Mouse (Mus musculus): ENCODE results near the gene Mthfr. TPM values are rescaled to one million over a fixed set of nuclear protein-coding genes. Genes with fewer than 3 reads are reported as not detected.

Mthfr gene
- polyA plus RNA-seq, 1 experiment from 2014 or later = 9.8 TPM

DNA sequence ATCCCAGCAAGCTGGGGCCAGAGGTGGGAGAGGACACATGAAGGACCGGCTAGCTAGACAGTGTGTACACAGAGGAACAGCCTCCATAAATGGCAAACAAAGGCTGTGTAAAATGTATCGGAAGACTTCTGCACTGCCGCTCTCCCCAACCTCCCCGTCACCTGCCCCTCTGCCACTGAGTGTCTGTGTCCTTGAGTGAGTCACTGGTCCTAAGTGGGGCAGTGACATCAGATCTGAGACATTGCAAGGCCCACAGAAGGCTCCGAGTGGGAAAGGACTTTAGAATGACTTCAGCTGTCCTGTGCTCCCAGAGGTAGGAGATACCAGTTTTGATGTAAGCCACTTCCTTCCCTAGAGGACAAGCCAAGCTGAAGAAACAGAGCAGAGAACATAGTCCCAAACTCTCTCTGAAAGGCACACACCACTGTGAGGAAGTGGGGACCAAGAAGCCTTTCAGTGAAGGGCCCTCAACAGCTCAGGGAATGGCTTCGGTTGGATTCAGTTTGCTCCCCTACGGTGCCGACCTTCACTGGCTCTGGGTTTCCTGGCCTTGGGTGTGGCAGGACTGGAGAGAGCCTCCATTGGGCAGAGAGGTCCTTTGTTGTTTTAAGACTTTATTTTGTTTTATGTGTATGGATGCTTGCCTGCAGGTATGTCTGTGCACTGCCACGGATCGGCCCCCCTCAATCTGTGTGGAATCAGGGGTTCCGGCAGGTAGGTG lies 53.8 kb downstream of the Mthfr start:
- H3K36me3 ChIP-seq (replicated peaks) = no peaks in the 10 kb centered on the region
- H3K27me3 ChIP-seq = no peaks in the 10 kb centered on the region
- H3K4me3 ChIP-seq (replicated peaks) = no peak overlapping the region
- peaks cover 7% of the 10 kb centered on the region for H3K4me1 ChIP-seq (replicated peaks)
- WGBS (ENCODE audit: insufficient replicate concordance) = 74% methylated on average over 11 of the region's 11 CpGs
- no peak overlapping the region for H3K27ac ChIP-seq (replicated peaks)
- ATAC-seq (ENCODE audit: insufficient read depth) = no peak
- H3K4me2 ChIP-seq = no peak overlapping the region
- no peak overlapping the region for H3K9ac ChIP-seq
- H3K9me3 ChIP-seq (replicated peaks) = no peaks in the 10 kb centered on the region

- Histone ChIP-seq H3K9me3 (replicated peaks) (no peaks in the 10 kb centered on the region), H3K4me1 (replicated peaks) (no peaks in the 10 kb centered on the region), H3K4me3 (replicated peaks) (no peak overlapping the region), H3K27me3 (no peaks in the 10 kb centered on the region), H3K27ac (replicated peaks) (no peak overlapping the region), H3K36me3 (replicated peaks) (no peaks in the 10 kb centered on the region), H3K4me2 (no peak overlapping the region), H3K9ac (no peak overlapping the region)
- 65% methylated on average over 5 of the region's 5 CpGs for WGBS (ENCODE audit: insufficient replicate concordance)
- no peak for ATAC-seq (ENCODE audit: insufficient read depth)
These were observed 55.3 kb downstream of the Mthfr start for GRCm38 (mm10) chr4:148094161-148094560.

- H3K4me1 ChIP-seq (replicated peaks) = no peaks in the 10 kb centered on the region
- no peak overlapping the region for H3K9ac ChIP-seq
- no peaks in the 10 kb centered on the region for H3K9me3 ChIP-seq (replicated peaks)
- no peaks in the 10 kb centered on the region for H3K36me3 ChIP-seq (replicated peaks)
- WGBS (ENCODE audit: insufficient replicate concordance) = 63% methylated on average over 4 of the region's 4 CpGs
- no peak overlapping the region for H3K4me3 ChIP-seq (replicated peaks)
- no peak for ATAC-seq (ENCODE audit: insufficient read depth)
- H3K27ac ChIP-seq (replicated peaks) = no peak overlapping the region
- no peaks in the 10 kb centered on the region for H3K27me3 ChIP-seq
- no peak overlapping the region for H3K4me2 ChIP-seq
These were observed 56.2 kb downstream of the Mthfr start for GRCm38 (mm10) chr4:148095081-148095480.

DNA sequence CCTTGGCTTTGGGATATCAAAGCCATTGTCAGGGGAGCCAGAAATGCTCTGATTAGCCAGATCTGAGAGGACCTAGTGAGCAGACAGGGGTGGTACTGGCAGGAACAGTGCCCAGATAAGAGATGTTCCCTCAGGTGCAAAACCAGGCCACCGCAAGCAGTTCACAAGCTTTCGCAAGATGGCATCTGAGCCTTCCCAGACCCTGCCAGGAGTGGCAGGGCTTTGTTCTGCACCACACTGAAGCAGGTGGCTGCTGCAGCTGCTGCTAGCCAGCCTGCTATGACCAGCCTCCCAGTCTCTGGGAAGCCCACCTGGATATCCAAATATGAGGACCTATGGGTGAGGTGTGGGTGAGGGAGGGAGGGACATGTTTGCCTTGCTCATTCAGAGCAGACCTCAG lies 59.1 kb downstream of the Mthfr start:
- no peaks in the 10 kb centered on the region for H3K27me3 ChIP-seq
- 64% methylated on average over 2 of the region's 2 CpGs for WGBS (ENCODE audit: insufficient replicate concordance)

DNA sequence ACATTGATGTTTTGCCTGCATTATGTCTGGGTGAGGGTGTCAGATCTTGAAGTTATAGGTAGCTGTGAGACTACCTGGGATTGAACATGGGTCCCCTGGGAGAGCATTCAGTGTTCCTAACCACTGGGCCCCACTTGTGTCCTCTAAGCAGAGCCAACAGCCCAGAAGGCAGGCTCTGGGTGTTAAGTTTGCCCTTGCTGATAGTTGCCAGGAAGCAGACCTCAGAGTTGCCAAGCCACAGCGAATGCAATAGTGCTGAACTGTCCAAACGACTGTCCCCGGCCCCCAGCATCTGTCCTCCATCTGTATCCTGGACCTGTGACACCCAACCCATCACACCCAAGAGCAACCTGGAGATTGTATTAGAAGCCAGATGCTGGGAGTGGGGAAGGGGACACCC lies 59.8 kb downstream of the Mthfr start:
- WGBS (ENCODE audit: insufficient replicate concordance) = 50% methylated on average over 3 of the region's 3 CpGs
- Histone ChIP-seq H3K27me3 (no peaks in the 10 kb centered on the region), H3K36me3 (replicated peaks) (no peaks in the 10 kb centered on the region), H3K9me3 (replicated peaks) (no peaks in the 10 kb centered on the region), H3K9ac (no peak overlapping the region), H3K4me2 (no peak overlapping the region), H3K4me3 (replicated peaks) (no peak overlapping the region), H3K27ac (replicated peaks) (no peak overlapping the region), H3K4me1 (replicated peaks) (no peaks in the 10 kb centered on the region)
- no peak for ATAC-seq (ENCODE audit: insufficient read depth)

More for the DNA sequence above, 59.1 kb downstream of the Mthfr start:
- Histone ChIP-seq H3K4me1 (replicated peaks) (no peaks in the 10 kb centered on the region), H3K4me2 (no peak overlapping the region), H3K4me3 (replicated peaks) (no peak overlapping the region), H3K9ac (no peak overlapping the region), H3K36me3 (replicated peaks) (no peaks in the 10 kb centered on the region), H3K9me3 (replicated peaks) (no peaks in the 10 kb centered on the region), H3K27ac (replicated peaks) (no peak overlapping the region)
- ATAC-seq (ENCODE audit: insufficient read depth) = no peak

GRCm38 (mm10) chr4:148101801-148102527 lies 63.1 kb downstream of the Mthfr start:
- Histone ChIP-seq H3K27ac (replicated peaks) (no peak overlapping the region), H3K36me3 (replicated peaks) (no peaks in the 10 kb centered on the region), H3K4me1 (replicated peaks) (no peaks in the 10 kb centered on the region), H3K27me3 (0 out of 2 replicates have a peak, but pooled peaks cover 2% of the 10 kb centered on the region), H3K4me3 (replicated peaks) (no peak overlapping the region), H3K4me2 (peak overlapping the region; percentile 52), H3K9me3 (replicated peaks) (no peaks in the 10 kb centered on the region), H3K9ac (no peak overlapping the region)
- 14% methylated on average over 29 of the region's 29 CpGs for WGBS (ENCODE audit: insufficient replicate concordance)
- 0 out of 2 replicates have a peak, but pooled peaks have one; percentile 23 for ATAC-seq (ENCODE audit: insufficient read depth)

- Histone ChIP-seq H3K27ac (replicated peaks) (no peak overlapping the region), H3K9ac (no peak overlapping the region), H3K27me3 (peaks cover 22% of the 10 kb centered on the region), H3K9me3 (replicated peaks) (no peaks in the 10 kb centered on the region), H3K4me3 (replicated peaks) (no peak overlapping the region), H3K36me3 (replicated peaks) (no peaks in the 10 kb centered on the region), H3K4me1 (replicated peaks) (no peaks in the 10 kb centered on the region), H3K4me2 (no peak overlapping the region)
- no peak for ATAC-seq (ENCODE audit: insufficient read depth)
- 64% methylated on average over 3 of the region's 3 CpGs for WGBS (ENCODE audit: insufficient replicate concordance)
These were observed 65.3 kb downstream of the Mthfr start for GRCm38 (mm10) chr4:148104146-148104545.

- no peaks in the 10 kb centered on the region for H3K9me3 ChIP-seq (replicated peaks)
- H3K9ac ChIP-seq = no peak overlapping the region
- H3K27me3 ChIP-seq = peaks cover 30% of the 10 kb centered on the region
- 48% methylated on average over 22 of the region's 22 CpGs for WGBS (ENCODE audit: insufficient replicate concordance)
- H3K4me3 ChIP-seq (replicated peaks) = no peak overlapping the region
- no peak; the same call in 1 of the 2 replicates for ATAC-seq (ENCODE audit: insufficient read depth)
- H3K36me3 ChIP-seq (replicated peaks) = no peaks in the 10 kb centered on the region
- no peak overlapping the region for H3K4me2 ChIP-seq
- no peaks in the 10 kb centered on the region for H3K4me1 ChIP-seq (replicated peaks)
- no peak overlapping the region for H3K27ac ChIP-seq (replicated peaks)
These were observed 68.9 kb downstream of the Mthfr start for GRCm38 (mm10) chr4:148107621-148108291.

DNA sequence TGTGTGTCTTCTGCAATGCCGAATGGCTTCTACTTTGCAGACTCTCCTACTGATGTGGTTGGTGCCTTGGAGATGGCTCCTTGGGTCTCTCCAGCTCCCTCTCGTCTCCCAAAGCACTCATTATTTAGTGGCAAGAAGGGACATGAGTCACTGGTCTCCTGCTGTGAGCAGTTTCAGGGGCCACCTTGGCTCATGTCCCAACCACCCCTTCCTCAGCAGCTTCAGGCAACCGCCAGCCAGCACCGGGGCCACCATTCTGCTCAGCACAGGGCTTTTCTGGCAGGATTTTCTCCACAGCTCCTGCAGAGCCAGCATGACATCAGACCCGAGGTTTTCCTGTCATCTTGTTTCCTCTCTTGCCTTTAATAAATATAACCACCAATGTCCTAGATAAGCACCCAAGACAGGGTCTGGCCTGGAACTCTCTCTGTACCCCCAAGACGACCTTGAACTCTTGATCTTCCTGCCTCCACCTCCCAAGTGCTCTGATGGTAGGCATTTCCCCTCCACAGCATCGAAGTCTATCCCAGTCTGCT lies 69.8 kb downstream of the Mthfr start:
- Histone ChIP-seq H3K4me1 (replicated peaks) (no peaks in the 10 kb centered on the region), H3K9ac (no peak overlapping the region), H3K4me2 (no peak overlapping the region), H3K4me3 (replicated peaks) (no peak overlapping the region), H3K27ac (replicated peaks) (no peak overlapping the region), H3K9me3 (replicated peaks) (no peaks in the 10 kb centered on the region), H3K36me3 (replicated peaks) (no peaks in the 10 kb centered on the region), H3K27me3 (peaks cover 32% of the 10 kb centered on the region)
- 25% methylated on average over 7 of the region's 7 CpGs for WGBS (ENCODE audit: insufficient replicate concordance)
- ATAC-seq (ENCODE audit: insufficient read depth) = no peak
